Mouse (Mus musculus): ENCODE data around the gene Mta1.

GRCm38 (mm10) chr12:113157002-113157401 is 58.9 kb downstream of the Mta1 start:
- TF ChIP-seq GATA1 (IDR thresholded peaks at IDR 0.05; ENCODE audit: borderline replicate concordance, low read length) = no peak
- TF ChIP-seq FLI1 (IDR thresholded peaks at IDR 0.05; ENCODE audit: low read length) = no peak

All from megakaryocyte, embryonic 14.5 days (primary cell).